Mouse (Mus musculus) layer of hippocampus, adult 8-10 months (tissue): ENCODE results near the gene Enkur. TPM values are rescaled to one million over a fixed set of nuclear protein-coding genes. Genes with fewer than 3 reads are reported as not detected.
A peak's percentile ranks its signal among the peaks of the same experiment; 100 is the strongest.
"Not testable (repeated sequence)": the region's sequence is repeated elsewhere in the genome, so short reads cannot be mapped to it uniquely, and the experiment has no call there.

ENCODE experiments used
- DNase-seq, 2 experiments: peaks; one replicate each; pipeline ENCODE4 v3.0.0; 2022; ENCODE audit warnings: low spot score in 2 of 2
- total RNA-seq, 4 experiments: library from RNA; stranded (reverse); gene quantifications; 2 replicates each; pipeline ENCODE4 v1.2.4; 2022

Enkur gene
- total RNA-seq: 1 to 10 TPM; 2.2 to 3.2 (median 2.8) TPM

- DNase-seq: peak; percentile 95 to 96
Observed at GRCm38 (mm10) chr2:21204912-21205830, at the start of gene Enkur, which contains the start of gene Thnsl1. TSS of gene Enkur (minus strand) at chr2:21205365. TSS of gene Thnsl1 (plus strand) at chr2:21205724.

- no peak for DNase-seq
Observed at GRCm38 (mm10) chr2:21254308-21254707, 49.1 kb upstream of the Enkur start.

- DNase-seq: no peak
Observed at GRCm38 (mm10) chr2:21253644-21254043, 48.5 kb upstream of the Enkur start.

GRCm38 (mm10) chr2:21245477-21246102 lies 40.4 kb upstream of the Enkur start:
- DNase-seq: no peak

GRCm38 (mm10) chr2:21244986-21245385 lies 39.8 kb upstream of the Enkur start:
- DNase-seq: no peak

- DNase-seq: not testable (repeated sequence)
Observed at GRCm38 (mm10) chr2:21244104-21244503, 38.9 kb upstream of the Enkur start.

- no peak for DNase-seq
Observed at GRCm38 (mm10) chr2:21236846-21237245, 31.7 kb upstream of the Enkur start.

GRCm38 (mm10) chr2:21235844-21236386 lies 30.8 kb upstream of the Enkur start:
- DNase-seq: no peak

- DNase-seq: peak in 1 of 2 experiments; percentile 4
Observed at GRCm38 (mm10) chr2:21234871-21235648, 29.9 kb upstream of the Enkur start.

- no peak for DNase-seq
Observed at GRCm38 (mm10) chr2:21231147-21231546, 26.0 kb upstream of the Enkur start.

GRCm38 (mm10) chr2:21230276-21230675 lies 25.1 kb upstream of the Enkur start:
- no peak for DNase-seq

GRCm38 (mm10) chr2:21222453-21223384 lies 17.6 kb upstream of the Enkur start:
- DNase-seq: no peak

- DNase-seq: no peak
Observed at GRCm38 (mm10) chr2:21215284-21215683, 10.1 kb upstream of the Enkur start.

GRCm38 (mm10) chr2:21214322-21214721 lies 9.2 kb upstream of the Enkur start:
- DNase-seq: no peak

GRCm38 (mm10) chr2:21211361-21211760 lies 6.2 kb upstream of the Enkur start:
- DNase-seq: no peak

GRCm38 (mm10) chr2:21206278-21206677 lies 1.1 kb upstream of the Enkur start:
- no peak for DNase-seq

GRCm38 (mm10) chr2:21205831-21206159 lies 630 bp upstream of the Enkur start:
- no peak for DNase-seq

- DNase-seq: no peak
Observed at GRCm38 (mm10) chr2:21202754-21203153, 2.4 kb downstream of the Enkur start.

- no peak for DNase-seq
Observed at GRCm38 (mm10) chr2:21199051-21199450, 6.1 kb downstream of the Enkur start.

GRCm38 (mm10) chr2:21195233-21195632 lies 9.9 kb downstream of the Enkur start:
- DNase-seq: no peak
